Mouse (Mus musculus) forelimb bud, embryonic 11.5 days (tissue): ENCODE data around the gene Camk2n1.
"Not testable (repeated sequence)": the region's sequence is repeated elsewhere in the genome, so short reads cannot be mapped to it uniquely, and the experiment has no call there.

Experiments
- DNase-seq: peaks from one replicate; pipeline ENCODE4 v3.0.0-alpha.2; 2012; ENCODE audit warnings: low read depth, low spot score

The Camk2n1 gene

GRCm38 (mm10) chr4:138453753-138454570 lies at the start of gene Camk2n1:
Camk2n1 (plus strand) TSS chr4:138454314.
- peak; percentile 50 for DNase-seq

- no peak for DNase-seq
Observed at GRCm38 (mm10) chr4:138404806-138405205, 49.3 kb upstream of the Camk2n1 start.

DNA sequence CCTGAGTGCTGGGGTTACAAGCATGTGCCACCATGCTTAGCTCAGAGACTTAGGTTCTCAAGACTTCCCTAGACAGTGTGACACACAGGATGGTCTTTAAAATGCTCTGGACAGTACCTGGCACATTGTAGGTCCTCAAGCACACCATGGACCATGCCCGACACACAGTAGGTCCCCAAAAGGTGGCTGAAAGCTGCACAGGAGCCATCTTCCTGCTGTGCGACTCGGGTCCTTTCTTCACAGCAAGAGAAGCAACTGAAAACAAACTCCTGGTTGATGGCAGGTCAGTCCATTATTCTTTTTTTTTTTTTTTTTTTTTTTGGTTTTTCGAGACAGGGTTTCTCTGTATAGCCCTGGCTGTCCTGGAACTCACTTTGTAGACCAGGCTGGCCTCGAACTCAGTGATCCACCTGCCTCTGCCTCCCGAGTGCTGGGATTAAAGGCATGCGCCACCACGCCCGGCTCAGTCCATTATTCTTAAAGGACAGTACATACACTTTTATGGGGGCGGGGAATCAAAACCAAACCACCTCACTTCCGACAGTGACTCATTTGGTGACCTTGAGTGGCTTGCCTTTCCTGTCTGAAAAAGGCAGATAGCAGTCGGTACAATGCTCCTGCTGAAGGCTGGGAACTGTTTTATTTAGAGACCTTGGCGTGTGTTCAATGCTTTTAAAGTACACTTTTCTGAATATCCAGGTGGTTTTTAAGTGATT lies 46.5 kb upstream of the Camk2n1 start:
- no peak for DNase-seq

DNA sequence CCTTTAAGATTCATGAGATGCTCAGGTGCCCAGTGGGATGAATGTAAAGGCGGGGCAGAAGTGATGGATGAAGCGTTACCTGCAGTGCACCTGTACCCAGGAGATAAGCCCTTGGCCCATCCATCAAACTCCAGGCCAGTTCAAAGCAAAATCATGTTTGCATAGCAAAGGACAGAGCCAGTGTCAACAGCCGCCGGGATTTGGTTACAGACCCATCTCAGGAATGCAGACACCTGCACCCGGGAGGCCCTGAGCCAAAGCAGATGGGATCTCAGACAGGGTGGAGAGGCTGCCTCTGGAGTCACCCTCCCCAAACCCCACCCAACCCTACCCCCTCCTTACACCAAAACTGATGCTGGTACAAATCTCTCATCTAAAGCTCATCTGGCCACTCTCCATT lies 43.1 kb upstream of the Camk2n1 start:
- DNase-seq = no peak

DNA sequence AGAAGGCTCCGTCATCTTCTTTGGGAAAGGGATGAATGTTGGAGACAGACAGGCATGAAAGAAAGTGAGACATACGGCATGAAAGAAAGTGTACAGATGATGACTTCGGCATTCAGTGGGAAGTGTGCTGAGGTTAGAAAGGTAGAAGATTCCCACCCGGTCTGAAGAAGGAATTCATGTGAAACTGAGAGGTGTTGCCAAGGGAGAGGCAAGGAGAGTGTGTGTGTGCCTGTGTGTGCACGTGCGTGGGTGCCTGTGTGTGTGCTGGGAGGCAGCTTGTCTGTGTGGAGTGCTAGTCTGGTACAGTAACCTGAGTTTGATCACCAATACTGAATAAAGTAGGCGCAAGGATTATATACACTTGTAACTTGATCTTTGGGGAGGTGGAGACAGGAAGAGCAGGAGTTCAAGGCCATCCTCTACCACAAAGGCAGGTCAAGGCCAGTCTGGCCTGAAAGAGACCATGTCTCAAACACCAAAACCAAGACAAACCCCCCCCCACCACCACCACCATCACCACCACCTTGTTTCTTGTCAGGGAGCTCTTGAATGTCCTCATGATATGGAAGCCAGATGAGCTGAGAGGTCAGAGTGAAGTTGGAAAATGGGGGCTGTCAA lies 42.5 kb upstream of the Camk2n1 start:
- no peak for DNase-seq

- DNase-seq = no peak
Observed at GRCm38 (mm10) chr4:138414725-138415124, 39.4 kb upstream of the Camk2n1 start.

DNA sequence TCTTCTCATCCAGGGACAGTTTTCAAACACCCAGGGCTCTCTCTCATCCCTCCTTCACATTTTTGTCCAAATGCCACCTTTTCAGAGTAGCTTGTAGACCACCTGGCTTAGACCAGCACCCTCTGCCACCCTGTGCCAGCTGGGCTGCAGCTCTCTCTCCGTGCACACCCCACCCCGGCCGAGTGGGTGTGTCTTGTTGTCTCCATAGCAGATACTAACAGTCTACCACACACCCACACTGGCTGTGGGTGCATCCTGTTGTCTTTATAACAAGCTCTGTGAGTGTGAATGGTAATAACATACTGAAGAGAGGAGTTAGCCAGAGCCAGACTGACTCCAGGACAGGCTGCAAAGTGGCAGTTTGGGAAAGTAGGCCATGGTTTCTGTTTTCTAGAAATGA lies 38.1 kb upstream of the Camk2n1 start:
- no peak for DNase-seq

- DNase-seq = no peak
Observed at GRCm38 (mm10) chr4:138416414-138416813, 37.7 kb upstream of the Camk2n1 start.

GRCm38 (mm10) chr4:138417882-138418281 lies 36.2 kb upstream of the Camk2n1 start:
- DNase-seq = no peak

DNA sequence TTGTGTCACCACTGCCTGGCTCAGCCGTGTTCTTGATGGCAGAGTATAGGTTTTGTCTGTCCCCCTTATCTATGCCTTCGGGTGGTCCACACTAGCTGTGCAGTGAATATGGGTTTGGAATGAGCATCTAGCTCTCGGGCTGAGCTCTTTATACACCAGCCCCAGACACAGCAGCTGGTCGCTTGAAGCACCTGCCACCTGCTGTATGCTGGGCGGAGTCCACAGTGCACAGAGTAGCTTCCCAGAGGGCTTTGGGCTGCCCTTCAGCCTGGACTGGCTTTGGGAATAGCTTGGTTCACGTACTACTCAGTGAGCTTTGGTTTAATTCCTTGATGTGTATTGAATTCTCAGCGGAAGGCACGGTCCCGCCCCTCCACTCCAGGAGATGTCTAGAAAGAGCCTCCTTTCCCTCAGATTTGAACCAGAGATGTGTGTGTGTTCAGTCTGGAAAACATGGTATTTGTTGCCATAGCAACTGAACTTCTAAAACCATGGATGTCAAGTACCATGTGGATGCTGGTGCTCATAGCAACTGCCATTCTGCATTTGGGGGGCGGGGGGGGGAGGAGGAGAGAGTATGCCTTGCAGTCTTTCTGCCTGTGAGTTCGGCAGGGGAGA lies 35.7 kb upstream of the Camk2n1 start:
- DNase-seq = no peak

- no peak for DNase-seq
Observed at GRCm38 (mm10) chr4:138425028-138425427, 29.1 kb upstream of the Camk2n1 start.

GRCm38 (mm10) chr4:138425604-138426003 lies 28.5 kb upstream of the Camk2n1 start:
- not testable (repeated sequence) for DNase-seq

DNA sequence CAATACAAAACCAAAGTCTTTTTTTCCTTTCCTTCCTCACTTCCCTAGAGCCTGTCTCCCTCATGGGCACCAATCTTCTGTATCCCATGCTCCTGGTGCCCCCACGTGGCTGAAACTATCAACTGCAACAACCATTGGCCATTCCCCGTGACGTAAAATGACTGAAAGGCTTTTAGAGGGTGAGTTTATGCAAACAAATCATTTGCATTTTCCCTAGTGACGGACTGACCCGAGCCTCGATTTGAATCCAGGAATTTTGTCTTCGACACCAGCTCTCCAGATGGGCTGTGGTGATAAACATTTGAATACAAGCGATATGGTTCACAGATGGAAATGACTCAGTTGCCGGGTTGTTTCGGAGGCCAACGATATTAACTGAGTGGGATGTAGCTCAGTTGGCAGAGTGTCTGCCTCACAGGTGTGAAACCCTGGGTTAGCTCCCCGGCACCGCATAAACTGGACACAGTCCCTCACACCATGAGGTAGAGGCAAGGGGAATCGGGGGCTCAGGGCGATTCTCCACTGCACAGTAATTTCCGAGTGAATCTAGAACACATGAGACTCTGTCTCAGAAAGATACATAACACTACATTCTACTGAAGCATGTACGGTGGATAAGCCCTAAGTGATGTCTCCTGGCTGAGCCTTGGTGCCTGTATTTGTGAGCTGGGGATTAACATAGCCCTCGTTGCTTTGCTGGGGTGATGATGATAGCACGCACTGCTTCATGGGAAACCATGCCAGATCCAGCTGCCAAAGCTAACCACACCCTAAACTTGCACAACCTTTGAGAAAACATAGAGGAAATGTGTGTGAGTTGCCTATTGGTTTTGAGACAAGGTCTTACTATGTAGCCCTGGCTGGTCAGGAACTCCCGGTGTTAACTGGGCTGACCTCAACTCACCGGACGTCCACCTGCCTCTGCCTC lies 27.1 kb upstream of the Camk2n1 start:
- DNase-seq = peak; percentile 69

GRCm38 (mm10) chr4:138429778-138430177 lies 24.3 kb upstream of the Camk2n1 start:
- DNase-seq = peak; percentile 36

- DNase-seq = peak; percentile 37
Observed at GRCm38 (mm10) chr4:138431340-138431739, 22.8 kb upstream of the Camk2n1 start.

DNA sequence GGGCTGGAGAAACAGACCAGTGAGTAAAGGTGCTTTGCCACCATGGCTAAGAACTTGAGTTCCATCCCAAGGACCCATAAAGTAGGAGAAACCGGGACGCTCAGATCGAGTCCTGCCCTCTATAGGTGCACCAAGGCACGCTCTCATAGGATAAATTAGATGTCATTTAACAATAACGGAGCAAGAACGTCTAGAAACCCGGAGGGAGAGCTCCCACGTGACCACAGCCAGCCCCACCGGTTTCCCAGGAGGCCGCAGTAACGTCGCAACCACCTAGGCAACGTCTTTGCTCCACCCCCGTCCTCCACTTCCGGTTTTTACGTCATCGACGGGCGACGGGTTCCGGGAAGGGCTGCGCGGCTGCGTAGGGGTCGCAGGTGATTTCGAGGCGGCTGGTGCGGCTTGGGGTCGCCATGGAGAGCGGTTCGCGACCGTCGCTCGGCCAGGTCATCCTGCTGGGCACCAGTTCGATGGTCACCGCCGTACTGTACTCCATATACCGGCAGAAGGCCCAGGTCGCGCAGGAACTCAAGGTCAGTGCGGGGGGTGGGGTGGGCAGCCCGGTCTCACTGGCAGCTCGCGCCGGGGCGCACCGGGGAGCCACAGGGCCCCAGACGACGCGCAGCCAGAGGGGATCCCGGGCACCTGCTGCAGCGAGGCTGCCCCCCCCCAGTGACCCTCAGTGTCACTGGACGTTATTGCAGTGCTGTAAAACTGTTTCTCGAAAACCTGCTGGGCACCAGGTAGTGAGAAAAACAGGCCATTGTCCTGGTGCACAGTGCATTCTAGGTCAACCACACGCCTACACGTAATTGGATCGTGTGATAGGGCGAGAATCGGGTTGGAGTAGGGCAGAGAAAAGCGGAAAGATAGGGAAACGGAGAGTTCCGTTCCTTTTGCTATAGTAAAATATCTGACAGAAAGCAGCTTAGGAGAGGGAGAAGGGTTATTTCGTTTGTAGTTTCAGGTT lies 19.5 kb upstream of the Camk2n1 start, which contains the start of gene Mul1:
Mul1 (plus strand) TSS at position 325 of the 970 bp plus-strand sequence.
- peak; percentile 95 for DNase-seq

DNA sequence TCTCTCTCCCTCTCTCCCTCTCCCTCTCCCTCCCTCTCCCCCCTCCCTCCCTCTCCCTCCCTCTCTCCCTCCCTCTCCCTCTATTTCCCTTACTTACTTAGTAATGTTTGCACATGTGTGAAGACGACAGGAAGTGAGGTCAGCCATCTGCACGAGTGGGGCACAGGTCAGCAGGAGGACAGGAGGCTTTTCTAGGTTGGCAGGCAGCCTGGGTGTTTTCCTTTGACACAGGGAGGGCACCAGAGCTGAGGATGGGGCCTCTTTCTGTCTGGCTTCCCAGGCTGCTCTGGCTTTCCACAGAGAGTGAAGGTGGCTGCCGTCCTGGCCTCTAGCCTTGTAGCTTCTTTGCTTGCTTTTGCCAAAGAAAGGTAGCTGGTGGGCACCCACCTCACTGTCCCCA lies 14.1 kb upstream of the Camk2n1 start:
- DNase-seq = no peak

DNA sequence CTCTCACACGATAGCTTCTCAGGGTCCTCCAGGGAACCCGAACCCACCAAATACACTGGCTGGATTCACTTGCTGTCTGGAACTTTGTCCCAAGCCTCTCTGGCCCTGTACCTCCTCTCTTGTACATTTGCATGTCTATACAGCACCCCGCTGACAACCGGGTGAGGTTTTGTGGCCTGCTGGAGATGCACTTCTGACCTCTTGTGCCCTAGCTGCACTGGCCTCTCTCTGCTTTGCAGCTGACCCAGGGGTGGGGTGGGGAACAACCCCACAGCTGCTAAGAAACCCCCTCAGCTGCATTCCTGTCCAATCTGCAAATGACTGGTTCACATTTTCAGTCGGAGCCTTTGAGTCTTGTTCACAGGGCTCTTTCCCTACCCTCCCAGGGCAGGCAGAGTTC lies 9.2 kb upstream of the Camk2n1 start:
- no peak for DNase-seq

DNA sequence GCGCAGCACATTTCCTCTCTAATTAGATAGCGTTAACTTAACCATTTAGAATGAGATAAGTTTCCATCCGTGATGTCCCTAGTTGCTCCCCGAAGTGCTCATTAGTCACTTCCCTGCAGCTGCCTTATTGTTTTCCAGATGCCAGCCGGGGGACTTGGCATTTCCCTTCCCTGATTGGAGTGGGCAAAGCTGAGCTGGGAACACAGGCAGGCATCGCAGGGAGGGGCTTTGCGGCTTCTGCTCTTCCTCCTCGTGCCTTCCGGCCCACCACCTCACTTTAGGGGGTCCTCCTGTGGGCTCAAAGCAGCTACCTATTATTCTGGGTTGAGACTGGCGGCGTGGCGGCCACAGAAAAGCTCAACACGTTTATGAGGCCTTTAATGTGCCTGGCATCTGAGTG lies 7.1 kb upstream of the Camk2n1 start:
- DNase-seq = no peak

DNA sequence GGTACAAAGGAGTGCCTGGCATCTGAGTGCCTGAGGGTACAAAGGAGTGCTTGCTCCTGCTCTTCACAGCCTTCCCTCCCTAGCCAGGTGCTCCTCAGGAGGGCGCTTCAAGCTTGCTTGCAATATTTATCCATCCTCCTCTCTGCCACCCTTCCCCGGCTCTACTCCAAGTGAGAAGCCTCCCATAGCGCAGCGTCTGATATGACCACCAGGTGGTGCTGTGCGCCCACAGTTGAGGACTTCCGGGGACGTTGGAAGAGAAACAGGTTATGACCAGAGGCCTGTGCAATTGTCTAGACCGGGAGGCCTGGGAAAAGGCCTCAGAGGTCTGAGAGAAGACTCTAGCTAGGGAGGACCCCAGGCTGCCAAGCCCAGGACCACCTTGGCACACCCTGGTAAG lies 6.7 kb upstream of the Camk2n1 start:
- peak; percentile 91 for DNase-seq
